Mouse (Mus musculus) lung, adult 2 months (tissue): ENCODE measurements around the gene R3hdm2.

Source experiments
- CTCF ChIP-seq: fragments of 200-500 bp; IDR thresholded peaks from 2 replicates; pipeline ENCODE4 v1.5.1; 2011; ENCODE audit warnings: mild to moderate bottlenecking, low read length, control low read depth; ENCODE audit not compliant: insufficient read depth
- POLR2A ChIP-seq: fragments of 200-500 bp; IDR thresholded peaks from 2 replicates; pipeline ENCODE4 v1.6.1; 2011; ENCODE audit warnings: low read depth, mild to moderate bottlenecking, control low read depth, low read length, borderline replicate concordance; ENCODE audit errors: extremely low read depth

- TF ChIP-seq CTCF: no peak
- TF ChIP-seq POLR2A: no peak
These were observed 95.0 kb downstream of the R3hdm2 start for GRCm38 (mm10) chr10:127475175-127475574.
